Mouse (Mus musculus): ENCODE measurements at regions not wholly inside any gene's neighbourhood (a gene's known extent, or its start where the extent isn't known, plus 50 kb on each side); places are given as distances from the start of the nearest gene placed in this dataset.

GRCm38 (mm10) chr2:77358176-77358575 is 77.8 kb upstream of the Sestd1 start:
- no peak for DNase-seq (ENCODE audit: low spot score)

- DNase-seq (ENCODE audit: low spot score): no peak
Measured at GRCm38 (mm10) chr2:77356798-77357197, 76.4 kb upstream of the Sestd1 start.

- no peak for DNase-seq (ENCODE audit: low spot score)
Measured at GRCm38 (mm10) chr2:77351987-77352628, 71.7 kb upstream of the Sestd1 start.

GRCm38 (mm10) chr2:77347027-77347426 is 66.6 kb upstream of the Sestd1 start:
- no peak for DNase-seq (ENCODE audit: low spot score)

GRCm38 (mm10) chr2:77343736-77344440 is 63.5 kb upstream of the Sestd1 start:
- no peak for DNase-seq (ENCODE audit: low spot score)

GRCm38 (mm10) chr2:77342416-77342815 is 62.0 kb upstream of the Sestd1 start:
- no peak for DNase-seq (ENCODE audit: low spot score)

- DNase-seq (ENCODE audit: low spot score): peak; percentile 81
Measured at GRCm38 (mm10) chr2:77341575-77342332, 61.4 kb upstream of the Sestd1 start.

GRCm38 (mm10) chr2:77340076-77340475 is 59.7 kb upstream of the Sestd1 start:
- no peak for DNase-seq (ENCODE audit: low spot score)

GRCm38 (mm10) chr2:77337786-77338406 is 57.5 kb upstream of the Sestd1 start:
- no peak for DNase-seq (ENCODE audit: low spot score)

- DNase-seq (ENCODE audit: low spot score): no peak
Measured at GRCm38 (mm10) chr2:77337318-77337717, 56.9 kb upstream of the Sestd1 start.

GRCm38 (mm10) chr2:77336810-77337209 is 56.4 kb upstream of the Sestd1 start:
- no peak for DNase-seq (ENCODE audit: low spot score)

- DNase-seq (ENCODE audit: low spot score): no peak
Measured at GRCm38 (mm10) chr2:77334706-77335105, 54.3 kb upstream of the Sestd1 start.

GRCm38 (mm10) chr2:77333394-77334079 is 53.1 kb upstream of the Sestd1 start:
- DNase-seq (ENCODE audit: low spot score): no peak
